Mouse (Mus musculus) stomach, postnatal 0 days (tissue): ENCODE measurements at regions not wholly inside any gene's neighbourhood (a gene's known extent, or its start where the extent isn't known, plus 50 kb on each side); places are given as distances from the start of the nearest gene placed in this dataset.

Experiments
- CTCF ChIP-seq: IDR thresholded peaks from 2 replicates; pipeline ENCODE4 v1.5.1; 2016; ENCODE audit warnings: antibody characterized with exemption, low read depth, mild to moderate bottlenecking, moderate library complexity
- EP300 ChIP-seq: optimal IDR thresholded peaks from 2 replicates; pipeline ENCODE3; 2016; ENCODE audit warnings: antibody characterized with exemption

DNA sequence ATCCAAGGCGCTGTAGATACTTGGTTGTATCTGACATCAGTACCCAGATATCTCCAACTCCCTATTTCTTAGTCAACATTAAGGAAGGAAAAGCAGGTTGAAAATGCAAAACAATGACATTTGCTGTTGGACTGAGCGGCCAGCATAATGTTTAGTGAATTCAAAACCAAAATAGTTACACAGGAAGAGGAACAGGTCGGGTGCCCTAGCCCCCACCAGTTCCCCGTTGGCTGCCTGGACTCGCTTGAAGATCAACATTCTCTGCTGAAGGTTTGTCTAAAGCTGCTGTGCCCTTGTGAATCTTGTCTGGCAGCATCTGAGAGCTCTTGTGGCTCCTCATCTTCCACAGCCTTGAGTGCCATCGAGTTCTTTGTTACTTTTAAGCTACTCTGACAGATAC, 65.3 kb upstream of the Gnaq start:
- TF ChIP-seq CTCF (no peak), EP300 (no peak)
